Mouse (Mus musculus) megakaryocyte, embryonic 14.5 days (primary cell): Measurements from ENCODE around the gene Tnk1.

Experiments used
- FLI1 ChIP-seq: IDR thresholded peaks from 2 replicates; pipeline ENCODE4 v1.6.1; 2012; ENCODE audit warnings: low read length, inconsistent platforms, mixed read lengths
- GATA1 ChIP-seq: IDR thresholded peaks from 3 replicates; pipeline ENCODE4 v1.6.1; 2012; ENCODE audit warnings: mixed read lengths, low read length, inconsistent platforms, borderline replicate concordance

- TF ChIP-seq GATA1 (no peak), FLI1 (no peak)
Observed at GRCm38 (mm10) chr11:69883527-69884151, 25.1 kb upstream of the Tnk1 start.
